Mouse (Mus musculus) liver, postnatal 0 days (tissue): ENCODE measurements around the gene Atp5c1. TPM values are rescaled to one million over a fixed set of nuclear protein-coding genes. Genes with fewer than 3 reads are reported as not detected.

Experiments used
- ATAC-seq: fragments of 200-750 bp; cut with Nextera tagmentation; 2 replicates; pipeline ENCODE4 v1.8.0; 2017; ENCODE audit warnings: mild to moderate bottlenecking, moderate library complexity
- DNase-seq: peaks from one replicate; pipeline ENCODE4 v3.0.0-alpha.2; 2016
- H3K27ac ChIP-seq: fragments of 300-500 bp; sonication (generic); 2 replicates; pipeline ENCODE4 v1.5.1; 2014; ENCODE audit warnings: antibody characterized with exemption, moderate library complexity, mild to moderate bottlenecking, low read depth
- H3K27me3 ChIP-seq: fragments of 300-500 bp; sonication (generic); 2 replicates; pipeline ENCODE4 v1.6.1; 2014; ENCODE audit warnings: low read length, control low read depth, mixed read lengths; ENCODE audit not compliant: insufficient read depth
- H3K36me3 ChIP-seq: fragments of 300-500 bp; sonication (generic); replicated peaks from 2 replicates; pipeline ENCODE4 v1.6.1; 2014; ENCODE audit warnings: mild to moderate bottlenecking, control low read depth, low read length, moderate library complexity, mixed read lengths; ENCODE audit not compliant: insufficient read depth
- H3K4me1 ChIP-seq: fragments of 300-500 bp; sonication (generic); 2 replicates; pipeline ENCODE4 v1.6.1; 2014; ENCODE audit warnings: antibody characterized with exemption, mild to moderate bottlenecking, control low read depth; ENCODE audit not compliant: insufficient read depth
- H3K4me2 ChIP-seq: fragments of 300-500 bp; sonication (generic); 2 replicates; pipeline ENCODE4 v1.6.1; 2014; ENCODE audit warnings: low read depth, mild to moderate bottlenecking, low read length, moderate library complexity, mixed read lengths
- H3K4me3 ChIP-seq: fragments of 300-500 bp; sonication (generic); 2 replicates; pipeline ENCODE4 v1.5.1; 2014; ENCODE audit warnings: low read depth, low read length
- H3K9ac ChIP-seq: fragments of 300-500 bp; sonication (generic); replicated peaks from 2 replicates; pipeline ENCODE4 v1.6.1; 2014; ENCODE audit warnings: mild to moderate bottlenecking, moderate library complexity
- H3K9me3 ChIP-seq: fragments of 300-500 bp; sonication (generic); 2 replicates; pipeline ENCODE4 v1.6.1; 2016; ENCODE audit warnings: mild to moderate bottlenecking, control low read depth, low read length, mixed read lengths
- CTCF ChIP-seq: sonication (generic); IDR thresholded peaks from 2 replicates; pipeline ENCODE4 v1.5.1; 2016; ENCODE audit warnings: antibody characterized with exemption, low read depth
- EP300 ChIP-seq: IDR thresholded peaks from 2 replicates; pipeline ENCODE4 v1.6.1; 2016; ENCODE audit warnings: antibody characterized with exemption, low read depth, mild to moderate bottlenecking
- WGBS: fragments of 180-500 bp; shearing (Covaris S2); extraction: QIAGEN DNeasy Blood & Tissue Kit; methylation state at CpG from one replicate; pipeline ENCODE4 v1.1.7; 2014; ENCODE audit not compliant: insufficient replicate concordance; 5-methylcytosine and 5-hydroxymethylcytosine counted together
- polyA plus RNA-seq: library from polyadenylated mRNA; unstranded; fragments of >200 nt; fragmentation: Nextera tagmentation; extraction: Ambion mirVana; gene quantifications from 2 replicates; pipeline ENCODE4 v1.2.1, GENCODE M21; 2015

Gene Atp5c1
- polyA plus RNA-seq, 1 experiment from 2014 or later, result 439 TPM

GRCm38 (mm10) chr2:10071751-10072150, 8.6 kb downstream of the Atp5c1 start:
- H3K27me3 ChIP-seq, result no peaks in the 10 kb centered on the region
- H3K9ac ChIP-seq, result no peak overlapping the region
- peaks cover 31% of the 10 kb centered on the region for H3K36me3 ChIP-seq
- H3K27ac ChIP-seq, result no peak overlapping the region
- WGBS, result 61% methylated on average over 7 of the region's 7 CpGs
- ATAC-seq, result no peak
- H3K4me1 ChIP-seq, result peaks cover 17% of the 10 kb centered on the region
- H3K9me3 ChIP-seq, result no peaks in the 10 kb centered on the region
- TF ChIP-seq CTCF (no peak), EP300 (no peak)
- H3K4me3 ChIP-seq, result no peak overlapping the region
- no peak for DNase-seq
- no peak overlapping the region for H3K4me2 ChIP-seq

DNA sequence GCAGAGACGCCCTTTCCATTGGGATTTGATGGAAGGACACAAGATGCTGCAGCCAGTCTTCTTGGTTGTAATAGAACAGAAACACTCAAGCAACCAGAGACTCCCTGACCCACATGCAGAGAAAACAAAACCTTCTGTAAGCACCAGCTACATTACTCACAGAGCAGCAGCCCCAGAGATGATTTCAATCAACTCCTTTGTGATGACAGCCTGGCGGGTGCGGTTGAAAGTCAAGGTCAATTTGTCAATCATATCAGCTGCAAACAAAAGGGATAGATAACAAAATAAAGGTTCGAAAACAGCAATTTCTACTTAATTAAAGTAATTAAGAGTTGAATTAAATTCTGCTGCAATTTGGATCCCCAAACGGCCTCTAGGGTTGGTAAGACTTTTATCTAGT, 21.5 kb downstream of the Atp5c1 start:
- H3K4me2 ChIP-seq, result no peak overlapping the region
- H3K9me3 ChIP-seq, result no peaks in the 10 kb centered on the region
- no peak overlapping the region for H3K27ac ChIP-seq
- TF ChIP-seq EP300 (no peak), CTCF (no peak)
- H3K4me3 ChIP-seq, result no peak overlapping the region
- 78% methylated on average over 5 of the region's 5 CpGs for WGBS
- H3K27me3 ChIP-seq, result no peaks in the 10 kb centered on the region
- no peak overlapping the region for H3K9ac ChIP-seq
- DNase-seq (no peak), ATAC-seq (no peak)
- H3K36me3 ChIP-seq, result peaks cover 73% of the 10 kb centered on the region
- H3K4me1 ChIP-seq, result no peaks in the 10 kb centered on the region

- H3K4me3 ChIP-seq, result no peak overlapping the region
- TF ChIP-seq CTCF (no peak), EP300 (no peak)
- 78% methylated on average over 1 of the region's 1 CpGs for WGBS
- no peak for ATAC-seq
- H3K4me1 ChIP-seq, result peaks cover 10% of the 10 kb centered on the region; the same call in 1 of the 2 replicates
- peaks cover 20% of the 10 kb centered on the region for H3K36me3 ChIP-seq
- no peak overlapping the region for H3K27ac ChIP-seq
- H3K9me3 ChIP-seq, result no peaks in the 10 kb centered on the region
- no peak for DNase-seq
- H3K27me3 ChIP-seq, result no peaks in the 10 kb centered on the region
- no peak overlapping the region for H3K9ac ChIP-seq
- no peak overlapping the region for H3K4me2 ChIP-seq
Measured at GRCm38 (mm10) chr2:10051996-10052395, 28.3 kb downstream of the Atp5c1 start.

- Histone ChIP-seq H3K9me3 (no peaks in the 10 kb centered on the region), H3K9ac (no peak overlapping the region), H3K4me3 (no peak overlapping the region), H3K27ac (no peak overlapping the region), H3K36me3 (peaks cover 14% of the 10 kb centered on the region; the same call in 1 of the 2 replicates), H3K27me3 (no peaks in the 10 kb centered on the region), H3K4me2 (no peak overlapping the region), H3K4me1 (peaks cover 11% of the 10 kb centered on the region; the same call in 1 of the 2 replicates)
- TF ChIP-seq CTCF (no peak), EP300 (no peak)
- 85% methylated on average over 3 of the region's 3 CpGs for WGBS
- ATAC-seq (no peak), DNase-seq (no peak)
Measured at GRCm38 (mm10) chr2:10050878-10051277, 29.4 kb downstream of the Atp5c1 start.

GRCm38 (mm10) chr2:10049456-10049855, 30.9 kb downstream of the Atp5c1 start:
- ATAC-seq, result no peak

DNA sequence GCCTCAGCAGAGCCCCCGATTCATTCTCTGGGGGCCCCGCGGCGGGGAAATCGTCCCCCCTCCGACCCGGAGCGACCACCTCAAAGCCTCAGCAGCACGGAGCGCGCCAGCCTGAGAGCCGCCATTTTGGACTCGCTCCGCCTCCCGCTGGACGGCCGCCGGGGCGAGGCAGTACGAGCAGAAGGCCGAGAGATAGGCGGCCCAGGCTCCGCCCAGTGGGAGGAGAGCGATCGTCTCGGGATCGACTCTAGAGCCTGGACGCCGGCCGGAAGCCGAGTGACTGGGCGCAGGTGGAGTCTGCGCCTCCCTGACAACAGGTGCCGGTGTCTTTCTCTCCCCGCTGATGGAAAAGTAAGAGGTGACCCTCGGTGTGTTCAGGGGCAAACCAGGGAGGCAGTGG, 31.8 kb downstream of the Atp5c1 start, which contains the start of gene Taf3:
Taf3 (minus strand) TSS at position 136 of the 400 bp plus-strand sequence.
- DNase-seq (peak; percentile 96), ATAC-seq (peak; percentile 99)
- Histone ChIP-seq H3K9me3 (no peaks in the 10 kb centered on the region), H3K4me2 (peak within 1 kb of the TSS; percentile 93), H3K4me1 (peaks cover 11% of the 10 kb centered on the region; the same call in 1 of the 2 replicates), H3K27me3 (no peaks in the 10 kb centered on the region), H3K4me3 (peak within 1 kb of the TSS; percentile 90), H3K36me3 (no peaks in the 10 kb centered on the region), H3K27ac (peak within 1 kb of the TSS; percentile 25), H3K9ac (peak within 1 kb of the TSS; percentile 85)
- WGBS, result under 1% methylated on average over 35 of the region's 36 CpGs
- no peak for TF ChIP-seq EP300
- no peak for TF ChIP-seq CTCF

More at GRCm38 (mm10) chr2:10049456-10049855, 30.9 kb downstream of the Atp5c1 start:
- TF ChIP-seq EP300 (no peak), CTCF (no peak)
- Histone ChIP-seq H3K27ac (peak overlapping the region; percentile 9; the same call in 1 of the 2 replicates), H3K9me3 (no peaks in the 10 kb centered on the region), H3K4me1 (peaks cover 11% of the 10 kb centered on the region; the same call in 1 of the 2 replicates), H3K36me3 (peaks cover 6% of the 10 kb centered on the region; the same call in 1 of the 2 replicates), H3K9ac (peak overlapping the region; percentile 64), H3K4me3 (peak overlapping the region; percentile 90), H3K4me2 (peak overlapping the region; percentile 93), H3K27me3 (no peaks in the 10 kb centered on the region)
- WGBS, result 9% methylated on average over 10 of the region's 10 CpGs
- DNase-seq, result peak; percentile 28
